ENCODE assay signal across 16 mouse cellular contexts in the genomic region with DNA sequence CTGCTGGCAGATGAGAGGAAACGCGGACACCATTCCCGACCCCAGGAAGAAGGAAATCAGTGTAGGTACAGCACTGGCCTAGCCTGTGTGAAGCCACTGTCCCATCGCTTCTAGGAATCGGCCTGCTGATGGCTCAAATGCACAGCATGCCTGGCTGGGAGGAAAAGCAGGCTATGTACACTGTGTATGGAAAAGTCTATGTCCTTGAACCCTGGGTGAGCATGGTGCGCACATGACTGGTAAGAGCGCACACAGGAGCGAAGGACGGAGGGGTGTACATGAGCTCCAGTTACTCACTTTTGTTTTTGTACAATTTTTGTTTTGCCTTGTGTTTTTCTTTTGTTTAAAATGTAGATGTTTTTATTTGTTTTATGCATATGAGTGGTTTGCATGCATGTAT.
"Had no signal": no experiment of that assay in that cellular context is flagged by ENCODE, and none has a peak within 500 bp of the region (broad histone marks: within the 10 kb centered on the region; RNA-seq: fewer than 3 reads in every experiment).

No protein-coding gene starts in this region.

- DNase-seq: retina, postnatal 1 day; right cerebral cortex, adult 18-20 months; right cerebral cortex, postnatal 14 days; right cerebral cortex, postnatal 25 days; right cerebral cortex, postnatal 4 days; spleen, adult 18-20 months; thymus, adult 18-20 months; thymus, adult 2 months; thymus, postnatal 14 days; thymus, postnatal 25 days; thymus, postnatal 36 days; thymus, postnatal 4 days had no signal

- H3K4me1 ChIP-seq: neural tube, embryonic 13.5 days; neural tube, embryonic 15.5 days; stomach, embryonic 15.5 days had no signal

- H3K4me3 ChIP-seq: neural tube, embryonic 13.5 days; neural tube, embryonic 15.5 days; stomach, embryonic 15.5 days had no signal

- H3K4me2 ChIP-seq: neural tube, embryonic 13.5 days; neural tube, embryonic 15.5 days; stomach, embryonic 15.5 days had no signal

- H3K9ac ChIP-seq: neural tube, embryonic 13.5 days; neural tube, embryonic 15.5 days; stomach, embryonic 15.5 days had no signal

- H3K36me3 ChIP-seq: stomach, embryonic 15.5 days had no signal

- H3K27ac ChIP-seq: neural tube, embryonic 13.5 days; neural tube, embryonic 15.5 days; stomach, embryonic 15.5 days; stomach, postnatal 0 days had no signal

- H3K9me3 ChIP-seq: neural tube, embryonic 13.5 days; neural tube, embryonic 15.5 days; stomach, embryonic 15.5 days had no signal

- H3K27me3 ChIP-seq: neural tube, embryonic 13.5 days; neural tube, embryonic 15.5 days; stomach, embryonic 15.5 days had no signal
